Mouse (Mus musculus) regulatory T cell (primary cell): ENCODE results near the gene Nisch.

Experiments
- in situ Hi-C: fragments of 300-600 bp; cut with MboI, MseI; formaldehyde crosslinking; loops from one replicate; pipeline ENCODE4 v1.15.1; 2025; ENCODE audit warnings: high pct_unique_total_duplicates

Nisch gene

GRCm38 (mm10) chr14:31164067-31164466, 52.7 kb downstream of the Nisch start:
- in situ Hi-C loops, result no loop called here

DNA sequence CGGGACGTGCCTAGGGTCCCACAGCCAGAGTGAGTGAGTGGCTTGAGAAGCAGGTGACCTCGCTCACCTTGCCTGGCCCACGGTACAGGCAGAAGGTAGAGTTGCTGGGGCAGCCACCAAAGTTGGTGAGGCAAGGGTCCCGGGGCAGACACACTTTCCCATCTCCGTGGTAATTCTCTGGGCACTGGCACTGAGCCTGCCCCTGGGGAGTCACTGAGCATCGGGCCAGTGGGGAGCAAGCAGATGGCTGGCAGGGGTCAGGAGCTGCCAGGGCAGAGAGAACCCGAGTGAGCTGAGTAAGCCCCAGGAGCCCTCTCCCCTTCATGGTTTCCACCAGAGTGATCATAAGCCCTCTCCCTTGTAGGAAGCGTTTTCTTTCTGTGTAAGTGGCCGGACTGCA, 55.1 kb downstream of the Nisch start:
- in situ Hi-C loops, result no loop called here

DNA sequence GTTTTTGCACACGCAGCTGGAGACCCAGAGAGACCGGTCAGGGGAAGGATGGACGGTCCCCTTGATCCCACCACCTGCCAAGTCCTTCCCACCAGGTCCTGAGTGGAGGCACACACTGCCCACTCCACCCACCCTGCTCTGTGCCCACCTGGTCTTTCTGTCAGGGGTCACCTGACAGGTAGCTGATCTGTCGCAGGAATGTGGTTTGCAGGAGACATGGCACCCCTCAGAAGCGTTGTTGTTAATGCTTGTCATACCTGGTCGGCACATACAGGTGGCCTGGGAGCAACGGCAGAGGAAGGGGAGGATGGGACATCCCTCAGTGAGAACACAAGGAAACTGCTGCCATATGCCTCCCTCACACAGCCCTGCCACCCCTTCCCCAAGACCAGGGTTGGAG, 55.6 kb downstream of the Nisch start:
- in situ Hi-C loops, result no loop called here

GRCm38 (mm10) chr14:31160196-31161150, 56.3 kb downstream of the Nisch start:
- in situ Hi-C loops, result no loop called here

GRCm38 (mm10) chr14:31145694-31146093, 71.1 kb downstream of the Nisch start:
- in situ Hi-C loops, result no loop called here

GRCm38 (mm10) chr14:31141011-31141410, 75.7 kb downstream of the Nisch start:
- in situ Hi-C loops, result no loop called here

DNA sequence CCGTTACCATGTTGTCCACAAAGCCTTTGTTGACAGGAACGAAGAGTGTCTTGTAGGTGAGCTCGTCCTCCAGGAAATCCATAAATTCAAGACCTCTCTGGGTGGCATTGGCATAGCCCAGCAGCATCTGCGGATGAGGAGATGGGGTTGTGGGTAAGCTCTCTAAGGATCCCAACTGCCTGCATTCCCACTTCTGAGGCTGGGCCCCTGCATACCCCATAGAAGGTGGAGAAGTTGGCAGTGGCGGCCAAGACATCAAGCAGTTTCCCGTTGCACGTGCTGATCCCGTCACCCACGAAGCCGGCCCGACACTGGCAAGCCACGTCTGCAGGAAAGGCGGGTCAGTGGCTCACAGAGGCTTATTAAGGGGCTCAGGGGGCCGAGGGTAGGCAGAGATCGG, 76.6 kb downstream of the Nisch start:
- in situ Hi-C loops, result no loop called here

DNA sequence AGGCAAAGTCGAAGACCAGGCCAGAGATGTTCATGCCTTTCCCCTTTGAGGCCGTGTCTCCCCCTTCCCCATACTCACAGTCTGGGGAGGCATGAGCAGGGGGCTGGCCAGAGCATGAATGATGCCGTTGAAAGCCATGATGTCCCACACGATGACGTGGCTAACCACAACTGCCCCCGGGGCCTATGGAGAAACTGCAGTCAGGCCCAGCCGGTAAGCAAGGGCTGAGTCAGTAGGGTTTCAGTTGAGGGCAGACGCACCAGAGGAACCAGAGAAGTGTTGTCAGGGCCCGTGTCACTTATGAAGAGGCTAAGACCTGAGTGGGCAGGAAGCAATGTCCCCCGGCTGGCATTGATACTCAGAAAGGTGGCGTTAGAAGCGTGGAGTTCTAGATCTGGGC, 77.1 kb downstream of the Nisch start:
- in situ Hi-C loops, result no loop called here

- in situ Hi-C loops, result no loop called here
These were observed 77.8 kb downstream of the Nisch start for GRCm38 (mm10) chr14:31138897-31139429.

DNA sequence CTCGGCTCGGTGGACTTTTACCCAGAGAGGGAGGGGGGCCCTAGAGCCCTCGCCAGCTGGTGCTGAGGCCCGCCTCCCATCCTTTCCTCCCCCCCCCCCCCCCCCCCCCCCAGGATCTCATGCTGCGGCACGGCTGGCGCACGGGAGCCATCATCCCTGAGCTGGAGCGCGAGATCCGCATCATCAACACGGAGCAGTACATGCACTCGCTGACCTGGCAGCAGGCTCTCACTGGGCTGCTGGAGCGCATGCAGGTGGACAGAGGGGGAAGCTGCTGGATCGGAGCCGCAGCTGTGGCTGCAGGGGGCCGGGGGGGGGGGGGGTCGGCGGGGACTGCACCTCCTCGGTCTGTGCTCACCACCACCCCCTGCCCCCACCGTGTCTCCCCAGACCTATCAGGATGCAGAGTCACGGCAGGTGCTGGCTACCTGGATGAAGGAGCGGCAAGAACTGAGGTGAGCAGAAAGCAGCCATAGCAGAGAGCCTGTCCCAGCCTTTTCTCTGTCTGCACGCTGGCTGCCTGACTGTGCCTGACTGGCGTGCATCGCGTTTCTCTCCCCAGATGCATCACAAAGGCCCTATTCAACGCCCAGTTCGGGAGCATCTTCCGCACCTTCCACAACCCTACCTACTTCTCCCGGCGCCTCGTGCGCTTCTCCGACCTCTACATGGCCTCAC, 78.4 kb downstream of the Nisch start:
- in situ Hi-C loops, result no loop called here

- in situ Hi-C loops, result no loop called here
These were observed 79.0 kb downstream of the Nisch start for GRCm38 (mm10) chr14:31137791-31138190.

- in situ Hi-C loops, result no loop called here
These were observed 79.5 kb downstream of the Nisch start for GRCm38 (mm10) chr14:31137281-31137595.

DNA sequence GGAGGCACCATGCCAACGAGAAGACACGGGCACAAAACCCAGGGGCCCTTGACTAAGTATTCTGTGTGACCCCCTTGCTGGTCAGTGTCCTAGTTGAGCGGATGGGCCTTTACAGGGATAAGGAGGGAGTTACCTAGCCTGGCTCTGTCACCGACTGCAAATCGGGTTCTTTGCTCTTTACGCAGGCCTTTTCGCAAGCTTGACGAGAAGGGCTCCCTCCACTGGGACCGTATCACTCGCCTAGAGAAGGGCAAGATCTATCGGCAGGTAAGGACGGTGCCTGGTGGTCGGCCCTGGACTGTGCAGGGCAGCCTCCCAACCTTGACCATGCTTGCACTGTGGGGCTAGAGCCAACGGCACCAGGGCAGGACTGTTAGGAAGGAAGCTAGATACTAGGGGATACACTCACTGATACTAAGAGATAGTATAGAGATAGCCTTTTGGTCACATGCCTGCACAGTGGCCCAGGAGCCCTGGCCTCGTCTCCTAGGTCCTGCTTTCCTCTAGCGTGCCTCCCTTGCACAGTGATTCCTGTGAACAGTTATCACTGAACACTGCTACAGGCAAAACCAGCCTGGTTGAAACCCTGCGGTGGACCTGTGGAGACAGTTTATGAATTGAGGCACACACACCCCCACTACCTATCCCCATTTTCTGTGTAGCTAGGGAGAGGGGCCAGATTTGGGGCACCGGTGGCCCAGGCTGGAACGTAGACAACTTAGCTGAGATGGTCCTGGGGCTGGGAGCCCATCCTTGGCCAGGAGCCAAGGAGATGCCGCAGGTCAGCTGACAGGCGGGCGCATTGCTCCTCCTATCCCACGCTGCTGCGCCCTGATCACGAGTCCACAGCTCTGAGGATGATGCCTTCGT, 80.1 kb downstream of the Nisch start:
- in situ Hi-C loops, result no loop called here

GRCm38 (mm10) chr14:31135495-31136410, 81.0 kb downstream of the Nisch start:
- in situ Hi-C loops, result no loop called here

GRCm38 (mm10) chr14:31134015-31135000, 82.4 kb downstream of the Nisch start:
- in situ Hi-C loops, result no loop called here

GRCm38 (mm10) chr14:31133023-31133665, 83.6 kb downstream of the Nisch start:
- in situ Hi-C loops, result no loop called here

- in situ Hi-C loops, result no loop called here
These were observed 84.2 kb downstream of the Nisch start for GRCm38 (mm10) chr14:31132491-31132975.

- in situ Hi-C loops, result no loop called here
These were observed 84.7 kb downstream of the Nisch start for GRCm38 (mm10) chr14:31132031-31132430.
